Mouse (Mus musculus) hindbrain, embryonic 11.5 days (tissue): Measurements from ENCODE around the gene Islr. TPM values are rescaled to one million over a fixed set of nuclear protein-coding genes. Genes with fewer than 3 reads are reported as not detected.
A peak's percentile ranks its signal among the peaks of the same experiment; 100 is the strongest.
"Not testable (repeated sequence)": the region's sequence is repeated elsewhere in the genome, so short reads cannot be mapped to it uniquely, and the experiment has no call there.

Experiments used
- ATAC-seq: fragments of 200-750 bp; cut with Nextera tagmentation; 2 replicates; pipeline ENCODE4 v1.8.0; 2017; ENCODE audit warnings: mild to moderate bottlenecking, moderate TSS enrichment, moderate library complexity; ENCODE audit not compliant: low FRiP score
- DNase-seq: peaks from one replicate; pipeline ENCODE4 v3.0.0-alpha.2; 2015; ENCODE audit warnings: low spot score
- H3K27ac ChIP-seq: fragments of 300-500 bp; sonication (generic); 2 replicates; pipeline ENCODE4 v1.5.1; 2014; ENCODE audit warnings: mild to moderate bottlenecking, low read depth, low read length
- H3K27me3 ChIP-seq: fragments of 300-500 bp; sonication (generic); 2 replicates; pipeline ENCODE4 v1.6.1; 2014; ENCODE audit warnings: mild to moderate bottlenecking, low read length, moderate library complexity, mixed read lengths; ENCODE audit not compliant: control insufficient read depth, insufficient read depth
- H3K36me3 ChIP-seq: fragments of 300-500 bp; sonication (generic); 2 replicates; pipeline ENCODE4 v1.6.1; 2014; ENCODE audit warnings: mild to moderate bottlenecking, low read length, moderate library complexity, mixed read lengths; ENCODE audit not compliant: control insufficient read depth, insufficient read depth
- H3K4me1 ChIP-seq: fragments of 300-500 bp; sonication (generic); replicated peaks from 2 replicates; pipeline ENCODE4 v1.6.1; 2014; ENCODE audit warnings: low read length, mixed read lengths; ENCODE audit not compliant: control insufficient read depth, insufficient read depth
- H3K4me2 ChIP-seq: fragments of 300-500 bp; sonication (generic); replicated peaks from 2 replicates; pipeline ENCODE4 v1.6.1; 2014; ENCODE audit warnings: mild to moderate bottlenecking, low read depth, low read length
- H3K4me3 ChIP-seq: fragments of 300-500 bp; sonication (generic); 2 replicates; pipeline ENCODE4 v1.5.1; 2014; ENCODE audit warnings: low read depth, low read length
- H3K9ac ChIP-seq: fragments of 300-500 bp; sonication (generic); 2 replicates; pipeline ENCODE4 v1.6.1; 2014; ENCODE audit warnings: low read depth, low read length
- H3K9me3 ChIP-seq: fragments of 300-500 bp; sonication (generic); 2 replicates; pipeline ENCODE4 v1.6.1; 2016; ENCODE audit warnings: low read length; ENCODE audit not compliant: control insufficient read depth
- WGBS: fragments of 180-500 bp; shearing (Covaris S2); extraction: QIAGEN DNeasy Blood & Tissue Kit; methylation state at CpG from one replicate; pipeline ENCODE4 v1.1.7; 2014; 5-methylcytosine and 5-hydroxymethylcytosine counted together
- polyA plus RNA-seq: library from polyadenylated mRNA; unstranded; fragments of >200 nt; fragmentation: Nextera tagmentation; extraction: Ambion mirVana; gene quantifications from 2 replicates; pipeline ENCODE4 v1.2.1, GENCODE M21; 2014

Gene Islr
- 15.5 and 16.7 TPM in 2 replicates for polyA plus RNA-seq

- Histone ChIP-seq H3K4me1 (peaks cover 11% of the 10 kb centered on the region), H3K9me3 (no peaks in the 10 kb centered on the region), H3K27ac (no peak within 1 kb of the TSS), H3K27me3 (peaks cover 59% of the 10 kb centered on the region), H3K4me2 (peak within 1 kb of the TSS; percentile 36), H3K36me3 (no peaks in the 10 kb centered on the region), H3K9ac (peak within 1 kb of the TSS; percentile 35; the same call in 1 of the 2 replicates), H3K4me3 (peak within 1 kb of the TSS; percentile 28)
- DNase-seq = peak; percentile 85
- under 1% methylated on average over 42 of the region's 42 CpGs for WGBS
- peak; percentile 81 for ATAC-seq
Measured at GRCm38 (mm10) chr9:58203516-58204447, at the start of gene Islr, which contains the start of gene Islr2. TSS of gene Islr (minus strand) at chr9:58204306. TSS of gene Islr2 (minus strand) at chr9:58204319.

GRCm38 (mm10) chr9:58253805-58254122 is 49.7 kb upstream of the Islr start:
- not testable (repeated sequence) for H3K27me3 ChIP-seq, H3K27ac ChIP-seq, DNase-seq, H3K36me3 ChIP-seq, ATAC-seq, H3K9me3 ChIP-seq, H3K4me1 ChIP-seq
- WGBS = 70% methylated on average over 5 of the region's 5 CpGs
- peak overlapping the region; percentile 71 for H3K4me3 ChIP-seq
- peak overlapping the region; percentile 78 for H3K9ac ChIP-seq
- peak overlapping the region; percentile 75 for H3K4me2 ChIP-seq

GRCm38 (mm10) chr9:58253033-58253804 is 49.1 kb upstream of the Islr start, which contains the start of gene Stoml1:
TSS of gene Stoml1 (plus strand) at chr9:58253164.
- peak within 1 kb of the TSS; percentile 78 for H3K9ac ChIP-seq
- H3K4me2 ChIP-seq = peak within 1 kb of the TSS; percentile 75
- no peaks in the 10 kb centered on the region for H3K9me3 ChIP-seq
- no peaks in the 10 kb centered on the region for H3K4me1 ChIP-seq
- H3K27ac ChIP-seq = peak within 1 kb of the TSS; percentile 39; the same call in 1 of the 2 replicates
- no peaks in the 10 kb centered on the region for H3K27me3 ChIP-seq
- H3K4me3 ChIP-seq = peak within 1 kb of the TSS; percentile 71
- DNase-seq (peak; percentile 94), ATAC-seq (peak; percentile 96)
- 2% methylated on average over 31 of the region's 31 CpGs for WGBS
- no peaks in the 10 kb centered on the region for H3K36me3 ChIP-seq

- not testable (repeated sequence) for H3K4me3 ChIP-seq, H3K9me3 ChIP-seq, H3K4me1 ChIP-seq, H3K27ac ChIP-seq, H3K9ac ChIP-seq, H3K36me3 ChIP-seq, ATAC-seq, DNase-seq, H3K4me2 ChIP-seq, H3K27me3 ChIP-seq
- WGBS = 90% methylated on average over 1 of the region's 1 CpGs
Measured at GRCm38 (mm10) chr9:58250730-58251129, 46.6 kb upstream of the Islr start.

GRCm38 (mm10) chr9:58250322-58250721 is 46.2 kb upstream of the Islr start:
- Histone ChIP-seq H3K9ac (no peak overlapping the region; the same call in 1 of the 2 replicates), H3K36me3 (no peaks in the 10 kb centered on the region), H3K4me1 (peaks cover 3% of the 10 kb centered on the region; the same call in 1 of the 2 replicates), H3K9me3 (no peaks in the 10 kb centered on the region), H3K4me3 (no peak overlapping the region), H3K4me2 (no peak overlapping the region), H3K27me3 (no peaks in the 10 kb centered on the region), H3K27ac (no peak overlapping the region)
- DNase-seq (no peak), ATAC-seq (no peak)
- 76% methylated on average over 8 of the region's 8 CpGs for WGBS

- H3K4me1 ChIP-seq = peaks cover 3% of the 10 kb centered on the region; the same call in 1 of the 2 replicates
- no peaks in the 10 kb centered on the region for H3K36me3 ChIP-seq
- peak within 1 kb of the TSS; percentile 60 for H3K9ac ChIP-seq
- ATAC-seq = no peak
- no peaks in the 10 kb centered on the region for H3K27me3 ChIP-seq
- H3K9me3 ChIP-seq = no peaks in the 10 kb centered on the region
- peak within 1 kb of the TSS; percentile 32 for H3K4me3 ChIP-seq
- whole genome bisulfite sequencing = under 1% methylated on average over 16 of the region's 16 CpGs
- H3K27ac ChIP-seq = no peak within 1 kb of the TSS
- peak; percentile 65 for DNase-seq
- peak within 1 kb of the TSS; percentile 40 for H3K4me2 ChIP-seq
Measured at GRCm38 (mm10) chr9:58249592-58250192, 45.6 kb upstream of the Islr start, which contains the start of gene Pml. TSS of gene Pml (minus strand) at chr9:58249786.

- ATAC-seq = no peak
- DNase-seq = no peak
- no peak overlapping the region for H3K27ac ChIP-seq
Measured at GRCm38 (mm10) chr9:58248746-58249413, 44.8 kb upstream of the Islr start.

More at GRCm38 (mm10) chr9:58248746-58249413, 44.8 kb upstream of the Islr start:
- 49% methylated on average over 7 of the region's 7 CpGs for WGBS
- Histone ChIP-seq H3K9ac (0 out of 2 replicates have a peak overlapping the region, but pooled peaks have one; percentile 19), H3K4me3 (peak overlapping the region; percentile 32), H3K27me3 (no peaks in the 10 kb centered on the region), H3K9me3 (no peaks in the 10 kb centered on the region), H3K4me1 (peaks cover 3% of the 10 kb centered on the region; the same call in 1 of the 2 replicates), H3K36me3 (no peaks in the 10 kb centered on the region), H3K4me2 (peak overlapping the region; percentile 40)
